Mouse (Mus musculus): ENCODE measurements around the gene Far2.

DNA sequence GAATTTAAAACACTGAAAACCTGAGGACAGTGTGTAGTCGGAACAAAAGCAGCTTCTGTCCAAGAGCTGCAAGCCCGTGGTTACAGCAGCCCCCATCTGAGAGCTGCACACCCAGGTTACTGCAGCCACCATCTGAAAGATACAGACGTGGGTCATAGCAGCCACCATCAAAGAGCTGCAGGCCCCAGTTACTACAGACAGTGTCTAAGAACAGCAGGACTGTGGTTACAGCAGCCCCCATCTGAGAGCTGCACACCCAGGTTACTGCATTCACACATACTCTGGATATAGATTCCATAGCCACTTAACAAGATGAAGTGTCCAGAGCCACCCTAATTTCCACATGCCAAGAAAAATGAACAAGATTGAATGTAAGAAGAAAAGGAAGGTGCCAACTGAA is 180.5 kb downstream of the Far2 start:
- TF ChIP-seq CTCF (IDR thresholded peaks at IDR 0.05; ENCODE audit: extremely low read depth, insufficient read length, insufficient replicate concordance, low read depth, low read length) (no peak), POLR2A (IDR thresholded peaks at IDR 0.05; ENCODE audit: low read depth, low read length) (no peak)
